Mouse (Mus musculus) brain, adult 2 months (tissue): Measurements from ENCODE around the gene Gm8232.
"Not testable (repeated sequence)": the region's sequence is repeated elsewhere in the genome, so short reads cannot be mapped to it uniquely, and the experiment has no call there.

Experiments
- DNase-seq: peaks from one replicate; pipeline ENCODE4 v3.0.0; 2011; ENCODE audit warnings: low read depth, low spot score

The Gm8232 gene

GRCm38 (mm10) chr14:44433335-44433734, at the start of gene Gm8232:
Gm8232 (plus strand) TSS chr14:44433635.
- DNase-seq = not testable (repeated sequence)

DNA sequence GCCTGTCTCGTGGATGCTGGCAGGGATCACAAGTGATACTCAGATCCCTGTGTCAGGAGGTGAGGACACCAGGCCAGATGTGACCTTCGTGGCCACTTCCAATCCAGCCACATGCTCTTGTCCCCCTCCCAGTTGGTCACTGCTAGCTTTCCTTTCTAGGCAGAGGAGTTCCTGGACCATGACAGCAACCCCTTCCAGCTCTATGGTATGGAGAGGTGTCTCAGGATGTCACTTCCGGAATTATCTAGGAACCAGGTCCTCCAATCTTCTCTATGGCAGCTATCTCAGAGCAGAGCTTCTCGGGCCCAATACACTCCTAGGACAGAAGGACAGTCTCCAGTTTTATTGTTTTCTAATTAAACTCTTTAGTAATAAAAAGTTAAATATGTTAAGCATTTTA, 49.2 kb upstream of the Gm8232 start:
- not testable (repeated sequence) for DNase-seq

- not testable (repeated sequence) for DNase-seq
Observed at GRCm38 (mm10) chr14:44410588-44410987, 22.8 kb upstream of the Gm8232 start, which contains the start of gene Gm3371. Gm3371 (minus strand) TSS chr14:44410688.
